Mouse (Mus musculus): ENCODE measurements around the gene Tmem87a. TPM values are rescaled to one million over a fixed set of nuclear protein-coding genes. Genes with fewer than 3 reads are reported as not detected.

Gene Tmem87a
- polyA plus RNA-seq, 1 experiment from 2014 or later: 4.6 TPM

DNA sequence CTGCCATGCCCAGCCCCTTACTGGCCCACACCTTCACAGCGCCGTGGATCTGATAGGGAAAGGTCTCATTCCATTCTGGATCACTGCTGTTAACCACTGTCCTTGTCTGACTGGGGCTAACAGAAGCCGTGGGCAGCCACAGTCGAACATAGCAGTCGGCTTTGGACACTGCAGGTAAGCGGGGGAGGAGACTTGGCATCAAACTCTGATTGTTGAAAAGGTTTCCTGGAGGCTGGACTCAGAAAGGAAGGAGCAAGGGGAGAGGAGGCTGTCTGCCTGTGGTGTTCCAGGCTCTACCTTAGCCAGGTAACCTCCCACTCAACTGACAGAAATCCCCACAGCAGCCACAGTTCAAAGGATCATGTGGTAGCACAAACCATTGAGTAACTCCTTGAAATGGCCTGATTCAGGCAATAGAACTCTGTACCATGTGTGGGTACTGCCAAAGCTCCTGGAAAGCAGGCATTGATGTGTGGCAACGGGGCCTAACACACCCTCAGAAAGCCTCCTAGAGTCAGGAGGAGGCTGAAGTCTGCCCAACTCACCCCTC is 91.6 kb downstream of the Tmem87a start:
- peaks cover 13% of the 10 kb centered on the region for H3K36me3 ChIP-seq
- 0 out of 2 replicates have a peak, but pooled peaks cover 6% of the 10 kb centered on the region for H3K4me1 ChIP-seq
- no peaks in the 10 kb centered on the region for H3K27me3 ChIP-seq (replicated peaks)
- no peak overlapping the region for H3K27ac ChIP-seq (replicated peaks)
- no peaks in the 10 kb centered on the region for H3K9me3 ChIP-seq
- H3K4me3 ChIP-seq: no peak overlapping the region
- no peak overlapping the region for H3K9ac ChIP-seq
- no peak for ATAC-seq (ENCODE audit: extremely low read depth, insufficient number of reproducible peaks, low FRiP score, low TSS enrichment)
- WGBS: 72% methylated on average over 7 of the region's 7 CpGs
- H3K4me2 ChIP-seq: no peak overlapping the region

Other genes starting within 250 kb of the Tmem87a start
- 164 and 183 TPM in 2 replicates for gene Ehd4, start 249.5 kb downstream of the Tmem87a start, polyA plus RNA-seq (2015; fragmentation: Nextera tagmentation; extraction: Ambion mirVana)
- gene Pla2g4e, start 158.8 kb downstream of the Tmem87a start, polyA plus RNA-seq (2015; fragmentation: Nextera tagmentation; extraction: Ambion mirVana): 1.1 and 1.2 TPM in 2 replicates
- gene Pla2g4d, start 114.9 kb downstream of the Tmem87a start, polyA plus RNA-seq (2015; fragmentation: Nextera tagmentation; extraction: Ambion mirVana): not detected in 2 replicates
- 0.05 TPM in 1 of 2 replicates, not detected in the other for gene Pla2g4f, start 89.9 kb downstream of the Tmem87a start, polyA plus RNA-seq (2015; fragmentation: Nextera tagmentation; extraction: Ambion mirVana)
- 15.4 and 16.0 TPM in 2 replicates for gene Vps39, start 51.0 kb downstream of the Tmem87a start, polyA plus RNA-seq (2015; fragmentation: Nextera tagmentation; extraction: Ambion mirVana)
- 8.7 and 9.1 TPM in 2 replicates for gene Ganc, start 217 bp downstream of the Tmem87a start, polyA plus RNA-seq (2015; fragmentation: Nextera tagmentation; extraction: Ambion mirVana)
- gene Capn3, start 51.9 kb upstream of the Tmem87a start, polyA plus RNA-seq (2015; fragmentation: Nextera tagmentation; extraction: Ambion mirVana): 3.4 and 3.9 TPM in 2 replicates
- gene Zfp106, start 159.7 kb upstream of the Tmem87a start, polyA plus RNA-seq (2015; fragmentation: Nextera tagmentation; extraction: Ambion mirVana): 40.0 and 41.9 TPM in 2 replicates
- gene Snap23, start 163.6 kb upstream of the Tmem87a start, polyA plus RNA-seq (2015; fragmentation: Nextera tagmentation; extraction: Ambion mirVana): 46.4 and 48.0 TPM in 2 replicates
- gene Haus2, start 205.3 kb upstream of the Tmem87a start, polyA plus RNA-seq (2015; fragmentation: Nextera tagmentation; extraction: Ambion mirVana): 18.9 and 20.2 TPM in 2 replicates
- gene Lrrc57, start 205.4 kb upstream of the Tmem87a start, polyA plus RNA-seq (2015; fragmentation: Nextera tagmentation; extraction: Ambion mirVana): 19.5 and 21.0 TPM in 2 replicates
- gene Stard9, start 225.0 kb upstream of the Tmem87a start, polyA plus RNA-seq (2015; fragmentation: Nextera tagmentation; extraction: Ambion mirVana): 2.4 and 2.8 TPM in 2 replicates